Mouse (Mus musculus): ENCODE results near the gene Dars. TPM values are rescaled to one million over a fixed set of nuclear protein-coding genes. Genes with fewer than 3 reads are reported as not detected.

The Dars gene
- polyA plus RNA-seq, 1 experiment from 2014 or later = 85.7 TPM

GRCm38 (mm10) chr1:128360601-128361000, 56.6 kb downstream of the Dars start:
- Histone ChIP-seq H3K4me1 (replicated peaks; ENCODE audit: control insufficient read depth, insufficient read depth) (peaks cover 2% of the 10 kb centered on the region; the same call in 1 of the 2 replicates), H3K36me3 (ENCODE audit: control insufficient read depth, insufficient read depth, low read length) (peaks cover 9% of the 10 kb centered on the region), H3K9ac (ENCODE audit: low read length) (no peak overlapping the region), H3K4me2 (replicated peaks; ENCODE audit: low read depth) (no peak overlapping the region), H3K27me3 (ENCODE audit: control insufficient read depth, insufficient read depth, low read length) (no peaks in the 10 kb centered on the region), H3K4me3 (ENCODE audit: low read depth, low read length) (no peak overlapping the region), H3K27ac (replicated peaks) (no peak overlapping the region), H3K9me3 (ENCODE audit: control insufficient read depth, low read length) (no peaks in the 10 kb centered on the region)
- WGBS = 55% methylated on average over 2 of the region's 2 CpGs
- no peak for DNase-seq (ENCODE audit: low spot score)
- no peak for ATAC-seq (ENCODE audit: low FRiP score, low TSS enrichment)
- TF ChIP-seq CTCF (IDR thresholded peaks at IDR 0.05; ENCODE audit: low read depth) = no peak
- no peak for TF ChIP-seq EP300 (optimal IDR thresholded peaks at IDR 0.05)

- no peaks in the 10 kb centered on the region for H3K27me3 ChIP-seq (ENCODE audit: control insufficient read depth, insufficient read depth, low read length)
- 2% methylated on average over 38 of the region's 38 CpGs for WGBS
- H3K4me3 ChIP-seq (ENCODE audit: low read depth, low read length) = peak within 1 kb of the TSS; percentile 82
- peak; percentile 94 for DNase-seq (ENCODE audit: low spot score)
- TF ChIP-seq EP300 (optimal IDR thresholded peaks at IDR 0.05) (no peak), CTCF (IDR thresholded peaks at IDR 0.05; ENCODE audit: low read depth) (no peak)
- H3K9ac ChIP-seq (ENCODE audit: low read length) = peak within 1 kb of the TSS; percentile 72
- no peaks in the 10 kb centered on the region for H3K9me3 ChIP-seq (ENCODE audit: control insufficient read depth, low read length)
- peak within 1 kb of the TSS; percentile 88 for H3K27ac ChIP-seq (replicated peaks)
- H3K36me3 ChIP-seq (ENCODE audit: control insufficient read depth, insufficient read depth, low read length) = peaks cover 5% of the 10 kb centered on the region
- peak; percentile 98 for ATAC-seq (ENCODE audit: low FRiP score, low TSS enrichment)
- H3K4me2 ChIP-seq (replicated peaks; ENCODE audit: low read depth) = peak within 1 kb of the TSS; percentile 79
- peaks cover 2% of the 10 kb centered on the region; the same call in 1 of the 2 replicates for H3K4me1 ChIP-seq (replicated peaks; ENCODE audit: control insufficient read depth, insufficient read depth)
Measured at GRCm38 (mm10) chr1:128359554-128360376, 57.4 kb downstream of the Dars start, which contains the start of gene Mcm6. TSS of gene Mcm6 (minus strand) at chr1:128359664.

GRCm38 (mm10) chr1:128358916-128359553, 58.1 kb downstream of the Dars start:
- WGBS = under 1% methylated on average over 28 of the region's 35 CpGs
- DNase-seq (ENCODE audit: low spot score) (peak; percentile 63), ATAC-seq (ENCODE audit: low FRiP score, low TSS enrichment) (peak; percentile 84)
- Histone ChIP-seq H3K4me3 (ENCODE audit: low read depth, low read length) (peak overlapping the region; percentile 82), H3K9ac (ENCODE audit: low read length) (peak overlapping the region; percentile 72), H3K4me1 (replicated peaks; ENCODE audit: control insufficient read depth, insufficient read depth) (peaks cover 2% of the 10 kb centered on the region; the same call in 1 of the 2 replicates), H3K27ac (replicated peaks) (peak overlapping the region; percentile 88), H3K9me3 (ENCODE audit: control insufficient read depth, low read length) (no peaks in the 10 kb centered on the region), H3K36me3 (ENCODE audit: control insufficient read depth, insufficient read depth, low read length) (peaks cover 5% of the 10 kb centered on the region), H3K27me3 (ENCODE audit: control insufficient read depth, insufficient read depth, low read length) (no peaks in the 10 kb centered on the region), H3K4me2 (replicated peaks; ENCODE audit: low read depth) (peak overlapping the region; percentile 79)
- TF ChIP-seq EP300 (optimal IDR thresholded peaks at IDR 0.05) (no peak), CTCF (IDR thresholded peaks at IDR 0.05; ENCODE audit: low read depth) (peak; percentile 40)

GRCm38 (mm10) chr1:128358276-128358675, 58.9 kb downstream of the Dars start:
- Histone ChIP-seq H3K4me1 (replicated peaks; ENCODE audit: control insufficient read depth, insufficient read depth) (peaks cover 2% of the 10 kb centered on the region; the same call in 1 of the 2 replicates), H3K9ac (ENCODE audit: low read length) (no peak overlapping the region), H3K27ac (replicated peaks) (no peak overlapping the region), H3K36me3 (ENCODE audit: control insufficient read depth, insufficient read depth, low read length) (peaks cover 3% of the 10 kb centered on the region), H3K27me3 (ENCODE audit: control insufficient read depth, insufficient read depth, low read length) (no peaks in the 10 kb centered on the region), H3K9me3 (ENCODE audit: control insufficient read depth, low read length) (no peaks in the 10 kb centered on the region), H3K4me2 (replicated peaks; ENCODE audit: low read depth) (peak overlapping the region; percentile 79), H3K4me3 (ENCODE audit: low read depth, low read length) (peak overlapping the region; percentile 82)
- ATAC-seq (ENCODE audit: low FRiP score, low TSS enrichment) = no peak
- TF ChIP-seq EP300 (optimal IDR thresholded peaks at IDR 0.05) (no peak), CTCF (IDR thresholded peaks at IDR 0.05; ENCODE audit: low read depth) (no peak)
- DNase-seq (ENCODE audit: low spot score) = no peak
- WGBS = 40% methylated on average over 6 of the region's 6 CpGs

- H3K36me3 ChIP-seq (ENCODE audit: control insufficient read depth, insufficient read depth, low read length) = peaks cover 3% of the 10 kb centered on the region; the same call in 1 of the 2 replicates
- H3K4me2 ChIP-seq (replicated peaks; ENCODE audit: low read depth) = peak overlapping the region; percentile 79
- DNase-seq (ENCODE audit: low spot score) (no peak), ATAC-seq (ENCODE audit: low FRiP score, low TSS enrichment) (no peak)
- peak overlapping the region; percentile 1; the same call in 1 of the 2 replicates for H3K9ac ChIP-seq (ENCODE audit: low read length)
- H3K4me3 ChIP-seq (ENCODE audit: low read depth, low read length) = no peak overlapping the region; the same call in 1 of the 2 replicates
- H3K4me1 ChIP-seq (replicated peaks; ENCODE audit: control insufficient read depth, insufficient read depth) = peaks cover 2% of the 10 kb centered on the region; the same call in 1 of the 2 replicates
- H3K27ac ChIP-seq (replicated peaks) = peak overlapping the region; percentile 40
- no peaks in the 10 kb centered on the region for H3K9me3 ChIP-seq (ENCODE audit: control insufficient read depth, low read length)
- TF ChIP-seq EP300 (optimal IDR thresholded peaks at IDR 0.05) (no peak), CTCF (IDR thresholded peaks at IDR 0.05; ENCODE audit: low read depth) (no peak)
- H3K27me3 ChIP-seq (ENCODE audit: control insufficient read depth, insufficient read depth, low read length) = no peaks in the 10 kb centered on the region
- 32% methylated on average over 3 of the region's 3 CpGs for WGBS
Measured at GRCm38 (mm10) chr1:128357452-128357851, 59.7 kb downstream of the Dars start.

All from stomach, postnatal 0 days (tissue).